Mouse (Mus musculus): Measurements from ENCODE around the gene Perp.
A peak's percentile ranks its signal among the peaks of the same experiment; 100 is the strongest.

The Perp gene

DNA sequence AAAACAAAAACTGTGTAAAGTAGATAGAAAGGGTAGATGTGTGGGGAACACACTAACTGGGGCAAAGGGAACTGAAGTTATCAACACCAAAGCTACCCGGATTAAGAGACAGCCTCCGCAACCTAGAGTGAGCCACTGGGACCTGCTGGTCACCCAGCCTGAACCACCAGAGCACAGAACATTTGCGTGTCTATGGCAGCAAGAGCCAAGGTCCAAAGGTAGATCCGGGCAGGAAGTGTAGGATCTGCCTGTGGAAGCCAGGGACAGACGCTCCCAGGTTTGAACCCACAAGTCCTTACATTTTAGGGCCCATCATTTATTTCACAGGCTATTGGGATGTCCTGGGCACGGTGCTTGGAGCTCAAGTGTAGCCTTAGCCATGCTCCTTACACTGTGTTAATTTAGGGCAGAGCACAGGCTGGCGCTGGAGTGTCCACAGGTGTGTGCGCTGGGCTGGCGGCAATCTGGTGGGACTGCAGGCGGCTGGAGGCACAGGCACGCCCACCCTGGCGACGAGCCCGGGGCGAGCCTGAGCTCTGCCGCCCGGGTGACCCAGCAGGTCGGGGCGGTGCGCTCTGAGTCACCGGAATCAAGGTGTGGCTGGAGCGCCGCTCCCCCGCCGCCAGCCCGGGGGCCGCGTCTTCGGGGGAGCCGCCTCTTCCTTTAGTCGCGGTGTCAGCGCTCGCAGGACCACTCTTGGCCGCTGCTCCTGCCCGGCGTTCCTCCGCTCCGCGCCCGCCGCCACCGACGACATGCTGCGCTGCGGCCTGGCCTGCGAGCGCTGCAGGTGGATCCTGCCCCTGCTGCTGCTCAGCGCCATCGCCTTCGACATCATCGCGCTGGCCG is at the start of gene Perp:
Gene Perp (plus strand): TSS at position 580 of the 846 bp plus-strand sequence.
- DNase-seq: no peak

DNA sequence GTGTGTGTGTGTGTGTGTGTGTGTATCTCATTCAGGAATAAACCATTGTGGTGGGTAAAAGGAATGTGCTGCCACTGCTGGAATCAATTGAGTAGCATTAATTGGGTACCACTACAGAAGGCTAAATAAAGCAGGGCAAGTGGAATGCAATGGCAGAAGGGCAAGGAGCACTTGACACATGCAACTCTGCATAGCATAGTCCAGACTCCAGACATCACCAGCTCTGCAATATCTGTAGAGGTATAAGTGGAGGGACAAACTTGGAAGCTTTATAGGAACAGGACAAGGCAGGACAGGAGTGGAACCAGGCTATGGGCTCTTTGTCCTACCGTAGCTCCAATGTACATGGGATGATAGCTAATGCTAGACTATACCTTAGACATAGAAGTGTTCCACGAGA is 33.1 kb upstream of the Perp start:
- DNase-seq: no peak

DNA sequence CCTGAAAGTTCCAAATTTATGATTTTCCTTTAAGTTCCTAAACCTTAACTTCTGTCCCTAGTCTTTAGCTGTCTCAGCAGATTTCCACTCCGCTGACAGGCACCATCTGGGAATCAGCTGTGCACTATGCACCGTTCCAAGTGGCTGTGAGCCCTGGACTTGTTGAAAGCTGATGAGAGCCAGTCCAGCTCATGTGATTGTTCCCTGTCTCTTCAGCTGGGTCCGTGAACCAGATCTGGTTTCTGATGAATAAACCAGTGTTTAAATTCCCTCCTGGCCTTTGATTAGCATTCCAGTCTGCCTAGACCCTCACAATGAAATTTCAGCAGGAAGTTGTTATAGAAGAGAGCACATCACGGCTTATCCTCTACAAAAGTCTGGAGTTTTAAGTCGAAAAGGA is 28.3 kb upstream of the Perp start:
- DNase-seq: no peak

DNA sequence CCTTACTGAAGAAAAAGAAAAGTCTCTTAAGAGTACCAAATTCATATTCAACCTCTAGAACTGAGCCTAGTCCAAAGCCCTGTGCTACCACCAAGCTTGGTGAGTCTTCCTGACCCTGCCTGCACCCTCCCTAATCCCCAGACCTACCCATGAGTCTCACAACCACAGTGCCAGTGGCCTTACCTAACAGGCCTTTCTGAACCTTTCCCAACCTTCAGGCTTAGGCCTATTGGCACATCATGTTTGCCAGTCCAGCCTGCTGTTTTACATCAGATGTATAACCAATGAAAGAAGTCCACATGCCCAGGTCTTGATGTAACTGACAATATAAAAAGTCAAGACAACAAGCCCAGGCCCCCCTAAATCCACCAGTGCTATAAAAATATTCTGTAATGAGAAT is 19.7 kb upstream of the Perp start:
- DNase-seq: no peak

GRCm38 (mm10) chr10:18826107-18826506 is 18.7 kb upstream of the Perp start:
- no peak for DNase-seq

DNA sequence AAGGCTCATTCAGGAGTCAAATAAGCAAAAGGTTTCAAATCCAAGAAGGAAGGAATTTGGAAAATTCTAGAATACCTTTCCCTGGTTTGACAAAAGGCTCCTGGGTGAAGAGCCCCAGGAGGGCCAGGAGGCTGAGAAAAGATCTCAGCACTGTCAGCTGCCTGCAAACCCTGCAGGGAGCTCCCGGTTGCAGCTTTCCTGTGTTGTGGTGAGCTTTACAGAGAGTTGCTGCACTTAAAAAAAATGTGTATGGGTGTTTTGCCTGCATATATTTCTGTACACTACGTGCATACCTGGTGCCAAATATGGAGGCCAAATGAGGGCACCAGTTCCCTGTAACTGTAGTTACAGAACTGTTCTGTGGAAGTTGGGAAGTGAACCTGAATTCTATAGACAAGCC is 16.9 kb upstream of the Perp start:
- no peak for DNase-seq

- DNase-seq: no peak
Measured at GRCm38 (mm10) chr10:18830359-18830758, 14.5 kb upstream of the Perp start.

DNA sequence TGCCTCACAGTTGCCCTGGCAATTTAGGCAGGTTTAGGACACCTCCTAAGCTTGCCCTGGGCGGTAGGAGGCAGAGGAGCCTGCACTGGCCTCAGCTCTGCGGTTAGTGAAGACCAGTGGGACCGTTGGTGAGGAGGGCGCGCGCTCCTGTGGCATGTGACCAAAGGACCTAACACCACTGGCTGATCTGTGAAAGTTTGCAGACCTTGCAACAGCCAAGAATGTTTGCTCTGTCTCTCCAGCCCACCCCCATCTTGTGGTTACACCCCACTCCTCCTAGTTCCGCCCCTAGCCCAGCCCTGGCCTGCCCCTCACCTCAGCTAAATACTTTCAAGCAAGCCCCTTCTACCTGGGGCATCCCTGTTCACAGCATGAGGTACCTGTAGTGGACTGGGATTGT is 13.0 kb upstream of the Perp start:
- DNase-seq: no peak

- no peak for DNase-seq
Measured at GRCm38 (mm10) chr10:18834389-18834788, 10.4 kb upstream of the Perp start.

GRCm38 (mm10) chr10:18835684-18836479 is 8.9 kb upstream of the Perp start:
- DNase-seq: peak; percentile 42

- no peak for DNase-seq
Measured at GRCm38 (mm10) chr10:18839530-18839929, 5.3 kb upstream of the Perp start.

GRCm38 (mm10) chr10:18840736-18841135 is 4.1 kb upstream of the Perp start:
- no peak for DNase-seq

DNA sequence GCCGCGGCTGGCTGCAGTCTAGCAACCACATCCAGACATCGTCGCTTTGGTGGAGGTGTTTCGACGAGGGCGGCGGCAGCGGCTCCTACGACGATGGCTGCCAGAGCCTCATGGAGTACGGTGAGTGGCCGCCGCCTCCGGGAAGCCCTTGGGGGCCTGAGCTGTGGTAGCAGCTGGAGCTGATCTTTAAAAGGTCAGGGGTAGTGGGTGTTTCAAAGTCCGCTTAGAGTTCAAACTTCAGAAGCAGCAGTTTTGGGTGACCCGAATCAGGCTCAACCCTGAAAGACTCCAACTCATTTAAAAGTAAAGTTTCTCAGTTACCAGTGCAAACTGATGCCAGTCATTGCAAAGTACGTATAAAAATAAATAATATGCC is 455 bp downstream of the Perp start:
- DNase-seq: peak; percentile 17

GRCm38 (mm10) chr10:18845711-18846110 is 891 bp downstream of the Perp start:
- DNase-seq: no peak

DNA sequence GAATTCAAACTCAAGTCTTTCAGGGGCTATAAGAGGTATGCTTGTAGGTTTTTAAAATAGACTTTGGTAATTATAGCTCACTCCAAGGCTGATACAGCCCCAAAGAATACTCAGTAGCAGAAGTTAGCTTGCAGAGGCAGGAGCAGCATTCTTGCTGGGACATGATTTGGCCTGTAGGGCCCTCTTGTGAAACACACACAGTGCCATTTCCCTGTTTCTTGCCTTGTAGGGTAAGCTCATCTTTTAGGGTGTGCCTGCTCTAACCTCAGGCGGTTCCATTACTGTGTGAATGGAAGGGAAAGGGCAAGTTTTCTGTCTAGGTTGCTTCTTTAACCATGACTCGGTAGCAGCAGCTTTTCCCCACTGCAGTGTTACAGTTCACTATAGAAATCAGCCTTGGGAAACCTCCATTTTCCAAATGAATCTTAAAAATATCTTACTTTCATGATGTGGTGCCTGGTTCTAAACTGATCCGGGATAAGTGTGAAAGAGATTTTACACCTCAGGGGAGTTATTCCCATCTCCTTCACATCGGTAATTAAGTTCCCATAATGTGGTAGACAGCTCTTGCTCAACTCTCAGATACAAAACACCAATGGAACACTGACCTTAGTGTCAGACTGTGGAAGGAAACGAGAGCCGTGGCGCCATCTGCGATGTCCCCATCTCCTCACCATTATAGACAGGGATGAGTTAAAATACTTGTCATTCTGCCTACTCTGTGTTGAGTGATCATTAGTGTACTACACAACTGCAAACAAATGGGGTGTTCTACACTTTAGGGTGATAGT is 1.8 kb downstream of the Perp start:
- no peak for DNase-seq

- DNase-seq: no peak
Measured at GRCm38 (mm10) chr10:18850177-18850576, 5.4 kb downstream of the Perp start.

DNA sequence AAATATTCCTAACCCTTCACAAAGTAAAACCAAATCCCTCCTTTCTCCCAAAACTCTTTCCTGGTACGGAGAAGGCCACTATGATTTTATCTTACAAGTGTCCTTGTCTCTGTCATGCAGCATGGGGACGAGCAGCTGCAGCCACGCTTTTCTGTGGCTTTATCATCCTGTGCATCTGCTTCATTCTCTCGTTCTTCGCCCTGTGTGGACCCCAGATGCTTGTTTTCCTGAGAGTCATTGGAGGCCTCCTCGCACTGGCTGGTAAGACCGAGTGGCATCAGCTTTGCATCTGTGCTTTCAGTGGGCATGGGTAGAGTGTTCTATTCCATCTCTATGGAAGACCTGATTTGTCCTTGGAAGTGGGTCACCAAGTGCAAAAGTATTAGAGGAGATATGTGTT is 8.6 kb downstream of the Perp start:
- no peak for DNase-seq

DNA sequence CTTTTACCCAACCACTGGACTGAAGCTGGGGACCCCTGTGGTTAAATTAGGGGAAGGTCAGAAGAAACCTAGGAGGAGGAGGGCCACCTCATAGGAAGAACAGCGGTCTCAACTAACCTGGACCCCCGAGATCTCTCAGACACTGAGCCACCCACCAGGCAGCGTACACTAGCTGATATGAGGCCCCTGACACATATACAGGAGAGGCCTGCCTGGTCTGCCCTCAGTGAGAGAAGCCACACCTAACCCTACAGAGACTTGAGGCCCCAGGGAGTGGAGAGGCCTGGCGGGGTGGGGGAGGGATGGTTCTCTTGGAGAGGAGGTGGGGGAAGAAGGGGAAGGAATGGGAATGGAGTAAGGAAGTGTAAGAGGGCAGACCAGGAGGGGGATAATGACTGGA is 12.4 kb downstream of the Perp start:
- DNase-seq: no peak

GRCm38 (mm10) chr10:18859632-18860031 is 14.8 kb downstream of the Perp start:
- DNase-seq: no peak

DNA sequence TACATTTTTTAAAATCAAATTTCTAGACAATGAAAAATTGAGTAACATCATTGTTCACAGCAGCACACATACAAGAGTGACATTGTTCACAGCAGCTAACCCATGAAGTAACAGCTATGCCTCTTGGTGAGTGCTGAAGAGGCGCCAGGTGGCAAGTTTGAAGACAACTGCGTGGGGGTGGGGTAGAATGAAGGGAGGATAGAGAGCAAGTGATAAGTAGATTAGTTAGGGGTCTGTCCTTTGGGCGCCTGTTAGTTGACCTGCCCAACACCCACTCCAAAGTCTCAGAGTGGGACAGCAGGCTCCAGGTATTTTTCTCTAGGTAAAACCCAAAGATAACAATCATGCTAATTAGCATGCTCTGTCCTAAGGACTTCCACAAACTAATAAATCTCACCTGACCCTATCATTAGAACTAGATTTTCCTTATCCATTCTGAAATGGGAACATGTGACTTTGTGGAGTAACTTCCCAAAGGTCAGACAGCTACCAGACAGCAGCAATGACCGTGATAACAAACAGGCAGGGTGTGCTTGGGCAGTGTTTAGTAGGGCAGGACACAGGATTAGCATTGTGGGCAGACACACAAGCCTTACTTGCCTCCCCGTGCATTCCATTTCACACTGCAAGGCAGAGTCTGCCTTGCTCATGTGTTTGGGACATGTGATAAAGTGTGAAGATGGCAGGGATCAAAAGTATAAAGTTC is 15.5 kb downstream of the Perp start:
- no peak for DNase-seq

GRCm38 (mm10) chr10:18860831-18861230 is 16.0 kb downstream of the Perp start:
- DNase-seq: no peak

GRCm38 (mm10) chr10:18861418-18861817 is 16.6 kb downstream of the Perp start:
- no peak for DNase-seq

DNA sequence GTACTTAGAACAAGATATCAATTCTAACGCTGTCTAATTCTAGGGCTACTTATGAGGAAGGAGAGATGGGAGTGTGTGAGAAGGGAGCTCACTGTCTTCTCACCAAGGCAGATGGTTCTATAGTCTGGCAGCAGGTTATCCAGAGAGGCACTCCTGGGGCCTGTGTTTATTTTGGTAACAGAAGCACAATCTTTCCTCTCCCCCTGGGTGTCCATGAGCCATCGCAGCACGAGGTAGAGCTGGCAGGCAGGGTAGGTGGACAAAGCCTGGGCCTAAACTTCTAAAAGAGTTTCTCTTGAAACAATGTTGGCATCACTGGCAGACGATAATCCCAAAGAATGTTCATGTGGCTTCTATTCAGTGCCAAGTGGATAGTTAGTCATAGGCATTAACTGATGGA is 18.5 kb downstream of the Perp start:
- no peak for DNase-seq

All from right cerebral cortex, postnatal 14 days (tissue).